In genomic region chr17:63205316-63205715, GRCm38 (mm10) we compare ENCODE assay signal across 13 mouse cellular contexts.
"Had no signal": no experiment of that assay in that cellular context is flagged by ENCODE, and none has a peak within 500 bp of the region (broad histone marks: within the 10 kb centered on the region; RNA-seq: fewer than 3 reads in every experiment).

No protein-coding gene starts in this region.

- DNase-seq: kidney, adult 8-10 months; kidney, postnatal 36 days; layer of hippocampus, adult 9-11 months; left cerebral cortex, postnatal 4 days; lung, adult 18-20 months; thymus, adult 2 months; thymus, postnatal 25 days had no signal

- H3K36me3 ChIP-seq: limb, embryonic 13.5 days; midbrain, embryonic 12.5 days; neural tube, embryonic 15.5 days; stomach, embryonic 15.5 days had no signal

- ATAC-seq: intestine, postnatal 0 days had no signal

- H3K4me2 ChIP-seq: limb, embryonic 13.5 days; midbrain, embryonic 12.5 days; neural tube, embryonic 15.5 days; stomach, embryonic 15.5 days had no signal

- H3K9ac ChIP-seq: limb, embryonic 13.5 days; midbrain, embryonic 12.5 days; neural tube, embryonic 15.5 days; stomach, embryonic 15.5 days had no signal

- H3K4me3 ChIP-seq: limb, embryonic 13.5 days; midbrain, embryonic 12.5 days; myocyte; neural tube, embryonic 15.5 days; stomach, embryonic 15.5 days had no signal

- H3K27me3 ChIP-seq: limb, embryonic 13.5 days; midbrain, embryonic 12.5 days; neural tube, embryonic 15.5 days; stomach, embryonic 15.5 days had no signal

- H3K4me1 ChIP-seq: neural tube, embryonic 15.5 days; stomach, embryonic 15.5 days had no signal

- H3K27ac ChIP-seq: limb, embryonic 13.5 days; midbrain, embryonic 12.5 days; neural tube, embryonic 15.5 days; stomach, embryonic 15.5 days had no signal

- H3K9me3 ChIP-seq: limb, embryonic 13.5 days; midbrain, embryonic 12.5 days; neural tube, embryonic 15.5 days; stomach, embryonic 15.5 days had no signal
